Mouse (Mus musculus) large intestine, adult 2 months (tissue): ENCODE measurements around the gene Ffar4. TPM values are rescaled to one million over a fixed set of nuclear protein-coding genes. Genes with fewer than 3 reads are reported as not detected.

Experiments
- polyA plus RNA-seq: library from polyadenylated mRNA; depleted of rRNA; stranded (reverse); fragments of >200 nt; gene quantifications from 2 replicates; pipeline ENCODE4 v1.2.3, GENCODE M21; 2012; rRNA removed

The Ffar4 gene
- polyA plus RNA-seq, 1 experiment: 22.7 TPM

Other genes with a start within 250 kb of the Ffar4 start
- 12.8 and 13.6 TPM in 2 replicates for gene Myof, start 53.5 kb upstream of the Ffar4 start, polyA plus RNA-seq
- 5.2 and 6.9 TPM in 2 replicates for gene Cep55, start 42.1 kb upstream of the Ffar4 start, polyA plus RNA-seq
- 13.0 and 15.4 TPM in 2 replicates for gene Rbp4, start 28.2 kb downstream of the Ffar4 start, polyA plus RNA-seq
- not detected in 2 replicates for gene Pde6c, start 35.7 kb downstream of the Ffar4 start, polyA plus RNA-seq
- 2.3 and 3.3 TPM in 2 replicates for gene Fra10ac1, start 127.1 kb downstream of the Ffar4 start, polyA plus RNA-seq
- gene Lgi1, start 167.5 kb downstream of the Ffar4 start, polyA plus RNA-seq: 0.05 and 0.15 TPM in 2 replicates